Mouse (Mus musculus) T-cell, adult 2 months (primary cell): ENCODE results near the gene Ptpdc1.

ENCODE experiments used
- DNase-seq: peaks from one replicate; pipeline ENCODE4 v3.0.0; 2022; ENCODE audit warnings: low spot score

Gene Ptpdc1

DNA sequence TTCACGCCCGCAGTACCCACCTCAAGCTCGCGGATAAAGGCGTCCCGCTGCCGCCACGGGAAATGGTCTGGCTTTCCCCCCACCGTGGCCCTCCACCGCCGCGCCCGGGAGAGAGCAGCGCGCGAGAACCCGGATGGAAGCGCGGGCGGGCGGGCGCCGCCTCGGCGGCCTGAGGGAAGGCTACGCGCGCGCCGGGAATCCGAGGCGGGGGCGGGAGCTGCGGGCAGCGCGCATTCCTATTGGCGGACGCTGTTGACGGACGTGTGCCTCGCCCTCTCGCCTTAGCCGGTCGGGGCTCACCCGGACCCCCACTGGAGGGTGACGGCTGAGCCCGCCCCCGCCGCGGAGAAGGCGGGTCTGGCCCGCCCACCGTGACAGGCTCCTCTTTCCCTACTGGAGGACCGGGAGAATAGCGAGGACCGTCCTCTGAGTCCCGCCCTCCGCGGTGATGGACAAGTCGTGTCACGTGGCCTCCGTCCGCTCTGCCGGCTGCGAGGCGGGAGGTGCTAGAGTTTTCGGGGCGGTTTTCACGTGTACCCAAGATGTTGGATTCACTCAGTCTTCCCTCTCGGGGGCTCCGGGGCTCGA, 79.0 kb downstream of the Ptpdc1 start:
- DNase-seq = peak; percentile 99

DNA sequence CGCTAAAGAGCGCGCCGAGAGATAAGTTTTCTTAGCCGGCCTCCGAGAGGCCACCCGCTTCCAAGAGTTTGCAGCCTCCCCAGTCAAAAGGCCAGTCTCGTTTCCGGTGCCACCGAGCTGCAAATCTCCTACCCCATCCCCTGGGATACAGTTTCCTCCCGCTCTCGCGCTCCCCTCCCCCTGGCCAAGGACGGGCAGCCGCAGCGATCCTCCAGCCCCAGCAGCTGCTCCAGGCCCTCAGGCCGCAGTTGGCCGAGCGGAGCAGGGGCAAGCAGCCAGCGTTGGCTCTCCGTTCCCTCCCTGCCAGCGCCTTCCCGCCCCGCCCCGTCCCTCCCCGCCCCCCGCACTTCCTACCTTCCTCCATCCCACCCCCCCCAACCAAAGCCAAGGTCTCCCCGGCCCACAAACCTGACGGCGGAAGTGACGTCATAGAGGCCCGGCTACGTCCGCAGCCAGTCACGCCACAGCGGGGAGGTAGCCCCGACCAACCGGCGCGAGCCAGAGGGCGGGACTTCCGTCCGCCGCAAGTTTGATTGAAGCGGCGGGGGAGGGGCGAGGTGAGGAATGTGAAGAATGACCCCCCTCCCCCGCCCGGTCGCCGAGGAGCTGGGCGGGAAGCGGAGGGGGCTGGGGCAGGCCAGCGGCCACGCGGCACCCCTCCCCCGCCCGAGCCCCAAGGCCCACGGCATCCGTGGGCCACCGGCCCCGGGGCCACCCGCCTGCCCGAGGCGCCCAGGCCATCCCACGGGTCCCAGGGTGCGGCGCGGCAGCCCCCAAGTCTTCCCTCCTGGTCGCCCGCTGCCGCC, 79.8 kb downstream of the Ptpdc1 start:
- peak; percentile 97 for DNase-seq

DNA sequence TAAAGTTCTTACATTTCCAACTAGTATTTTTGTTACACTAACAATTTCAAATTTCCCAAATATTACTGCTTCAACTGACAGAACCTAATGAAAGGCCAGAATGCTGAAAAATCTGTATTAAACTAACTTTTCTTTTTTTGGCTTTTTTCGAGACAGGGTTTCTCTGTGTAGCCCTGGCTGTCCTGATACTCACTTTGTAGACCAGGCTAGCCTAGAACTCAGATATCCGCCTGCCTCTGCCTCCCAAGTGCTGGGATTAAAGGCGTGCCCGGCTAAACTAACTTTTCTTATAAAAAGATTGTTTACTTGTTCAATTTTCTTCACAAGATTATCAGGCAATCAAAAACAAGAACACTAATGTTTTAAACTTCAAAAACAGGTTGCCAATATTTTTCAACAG, 80.6 kb downstream of the Ptpdc1 start:
- no peak for DNase-seq

DNA sequence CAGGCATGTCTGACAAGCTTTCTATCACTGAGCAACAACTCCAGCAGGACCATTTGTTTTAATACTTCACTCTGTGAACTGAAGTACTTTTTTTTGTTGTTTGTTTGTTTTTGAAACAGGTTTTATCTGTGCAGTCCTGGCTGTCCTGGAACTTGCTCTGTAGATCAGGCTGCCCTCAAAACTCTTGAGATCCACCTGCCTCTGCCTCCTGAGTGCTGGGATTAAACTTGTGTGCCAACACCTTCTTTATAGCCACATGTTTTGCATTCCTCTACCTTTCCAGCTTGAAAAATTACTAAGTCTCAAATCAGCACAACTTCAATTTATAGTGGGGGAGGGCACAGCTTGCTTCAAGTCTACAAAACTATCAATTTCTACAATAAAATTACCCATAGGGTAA, 81.1 kb downstream of the Ptpdc1 start:
- no peak for DNase-seq

- DNase-seq = no peak
These were observed 85.0 kb downstream of the Ptpdc1 start for GRCm38 (mm10) chr13:48540488-48540887.

DNA sequence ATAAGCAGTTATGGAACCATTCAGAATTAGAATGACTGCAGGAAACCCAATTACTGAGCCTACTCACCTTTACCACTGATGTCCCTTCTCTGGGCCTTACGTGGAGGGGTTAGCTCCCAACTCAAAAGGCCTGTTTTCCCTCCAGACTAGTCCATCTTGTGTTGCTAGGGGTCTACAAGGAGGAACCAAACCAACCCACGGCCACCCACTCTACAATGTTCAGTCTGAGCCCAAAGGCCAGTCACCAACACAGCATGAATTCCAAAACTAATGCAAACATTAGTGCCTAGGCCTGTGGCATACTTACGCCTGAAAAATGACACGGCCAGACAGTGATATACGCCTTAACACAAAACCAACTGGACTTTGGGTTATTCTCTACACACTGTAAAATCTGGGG, 92.0 kb downstream of the Ptpdc1 start:
- DNase-seq = no peak

GRCm38 (mm10) chr13:48531448-48531847, 94.0 kb downstream of the Ptpdc1 start:
- DNase-seq = no peak

GRCm38 (mm10) chr13:48530685-48531084, 94.8 kb downstream of the Ptpdc1 start:
- DNase-seq = no peak

DNA sequence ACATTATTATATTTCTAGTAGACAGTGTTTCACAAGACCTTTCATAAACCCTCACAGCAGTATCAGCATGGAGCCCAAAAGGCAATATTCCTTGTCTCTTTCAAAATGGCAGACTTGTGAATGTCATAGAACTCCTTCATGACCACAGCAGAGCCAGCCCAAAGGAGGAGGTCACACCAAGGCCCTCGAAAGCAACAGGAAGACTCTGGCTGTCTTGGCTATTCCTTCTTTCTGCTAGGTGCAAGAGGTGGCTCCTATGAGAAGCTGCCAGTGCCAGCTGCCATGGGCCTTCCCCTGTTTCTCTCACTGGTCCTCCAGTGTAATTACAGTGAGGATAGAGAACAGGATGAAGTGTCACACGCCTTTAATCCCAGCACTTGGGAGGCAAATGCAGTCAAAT, 96.4 kb downstream of the Ptpdc1 start:
- no peak for DNase-seq

- DNase-seq = peak; percentile 64
These were observed 97.2 kb downstream of the Ptpdc1 start for GRCm38 (mm10) chr13:48528123-48528871.
